Mouse (Mus musculus) CH12.LX (cell line): ENCODE data around the gene Tmem200b. TPM values are rescaled to one million over a fixed set of nuclear protein-coding genes. Genes with fewer than 3 reads are reported as not detected.

ENCODE experiments used
- DNase-seq: peaks from one replicate; pipeline ENCODE4 v3.0.0-alpha.2; 2013; ENCODE audit errors: extremely low read depth
- H3K27ac ChIP-seq: 2 replicates; pipeline ENCODE4 v1.5.1; 2012; ENCODE audit warnings: low read depth, mild to moderate bottlenecking, control low read depth, moderate library complexity; ENCODE audit not compliant: insufficient read depth
- H3K27me3 ChIP-seq: replicated peaks from 2 replicates; pipeline ENCODE3; 2012; ENCODE audit warnings: inconsistent platforms
- H3K36me3 ChIP-seq, 2 experiments: replicated peaks in 1 of 2; 2 replicates each; pipeline versions ENCODE3 to v1.6.1; 2012; ENCODE audit warnings: inconsistent platforms in 1 of 2, low read length in 1 of 2, mild to moderate bottlenecking in 1 of 2, mixed read lengths in 1 of 2, moderate library complexity in 1 of 2; ENCODE audit not compliant: control insufficient read depth in 1 of 2, insufficient read depth in 1 of 2
- H3K4me1 ChIP-seq, 2 experiments: 2 replicates each; pipeline ENCODE4 v1.6.1; 2012; ENCODE audit warnings: inconsistent platforms in 1 of 2, moderate library complexity in 1 of 2; ENCODE audit not compliant: insufficient read depth in 2 of 2, control insufficient read depth in 1 of 2
- H3K4me2 ChIP-seq: 2 replicates; pipeline ENCODE4 v1.6.1; 2012; ENCODE audit warnings: low read depth, mild to moderate bottlenecking, control low read depth; ENCODE audit not compliant: poor library complexity, insufficient read depth, severe bottlenecking
- H3K4me3 ChIP-seq, 3 experiments: fragments of 150-350 bp in 1 of 3; sonication (generic) in 1 of 3; replicated peaks in 1 of 3; 2 replicates each; pipeline versions ENCODE3 to v1.5.1; 2011 to 2012; ENCODE audit warnings: low read depth in 2 of 3, low read length in 2 of 3, mild to moderate bottlenecking in 2 of 3, moderate library complexity in 2 of 3, control low read depth in 1 of 3, improper control_type of control experiment in 1 of 3, inconsistent platforms in 1 of 3, mixed read lengths in 1 of 3; ENCODE audit not compliant: poor library complexity in 1 of 3
- H3K79me2 ChIP-seq: replicated peaks from 2 replicates; pipeline ENCODE4 v1.6.1; 2012; ENCODE audit warnings: mild to moderate bottlenecking, moderate library complexity; ENCODE audit not compliant: control insufficient read depth, poor library complexity, insufficient read depth, severe bottlenecking; ENCODE audit errors: extremely low read depth
- H3K9ac ChIP-seq: 2 replicates; pipeline ENCODE4 v1.6.1; 2012; ENCODE audit warnings: low read depth, mild to moderate bottlenecking, control low read depth, moderate library complexity; ENCODE audit not compliant: insufficient read depth
- H3K9me3 ChIP-seq: replicated peaks from 2 replicates; pipeline ENCODE3; 2012; ENCODE audit warnings: low read length, inconsistent platforms, mixed read lengths
- BHLHE40 ChIP-seq: IDR thresholded peaks from 2 replicates; pipeline ENCODE4 v1.6.1; 2011; ENCODE audit warnings: mild to moderate bottlenecking, low read depth, low read length, improper control_type of control experiment
- CTCF ChIP-seq, 2 experiments: IDR thresholded peaks in 1 of 2; conservative IDR thresholded peaks in 1 of 2; 2 replicates each; pipeline ENCODE4 v1.5.1; 2011 to 2012; ENCODE audit warnings: low read depth in 2 of 2, low read length in 2 of 2, improper control_type of control experiment in 1 of 2, inconsistent platforms in 1 of 2, mild to moderate bottlenecking in 1 of 2, moderate library complexity in 1 of 2
- ELF1 ChIP-seq: IDR thresholded peaks from 2 replicates; pipeline ENCODE4 v1.6.1; 2014; ENCODE audit warnings: low read depth, mild to moderate bottlenecking, inconsistent platforms, low read length, improper control_type of control experiment
- EP300 ChIP-seq: IDR thresholded peaks from 2 replicates; pipeline ENCODE4 v1.6.1; 2011; ENCODE audit warnings: low read length, improper control_type of control experiment
- ETS1 ChIP-seq: conservative IDR thresholded peaks from 2 replicates; pipeline ENCODE4 v1.6.1; 2012; ENCODE audit warnings: low read depth, mild to moderate bottlenecking, inconsistent platforms, low read length, improper control_type of control experiment, moderate library complexity
- IRF4 ChIP-seq: IDR thresholded peaks from 2 replicates; pipeline ENCODE4 v1.6.1; 2014; ENCODE audit warnings: low read depth, mild to moderate bottlenecking, inconsistent platforms, low read length, improper control_type of control experiment
- JUN ChIP-seq: IDR thresholded peaks from 2 replicates; pipeline ENCODE4 v1.6.1; 2011; ENCODE audit warnings: low read depth, mild to moderate bottlenecking, low read length, improper control_type of control experiment, moderate library complexity; ENCODE audit not compliant: insufficient read depth
- JUND ChIP-seq: conservative IDR thresholded peaks from 2 replicates; pipeline ENCODE4 v1.6.1; 2011; ENCODE audit warnings: low read depth, low read length, improper control_type of control experiment
- KAT2A ChIP-seq: IDR thresholded peaks from 2 replicates; pipeline ENCODE4 v1.6.1; 2012; ENCODE audit warnings: low read length, improper control_type of control experiment, inconsistent platforms; ENCODE audit not compliant: insufficient replicate concordance
- MEF2A ChIP-seq: IDR thresholded peaks from 2 replicates; pipeline ENCODE4 v1.6.1; 2014; ENCODE audit warnings: low read depth, mild to moderate bottlenecking, inconsistent platforms, low read length, improper control_type of control experiment, borderline replicate concordance
- MXI1 ChIP-seq: IDR thresholded peaks from 2 replicates; pipeline ENCODE4 v1.6.1; 2011; ENCODE audit warnings: mild to moderate bottlenecking, low read depth, low read length, improper control_type of control experiment
- MYC ChIP-seq: IDR thresholded peaks from 2 replicates; pipeline ENCODE4 v1.6.1; 2011; ENCODE audit warnings: low read depth, mild to moderate bottlenecking, improper control_type of control experiment, low read length
- NRF1 ChIP-seq: IDR thresholded peaks from 2 replicates; pipeline ENCODE4 v1.6.1; 2014; ENCODE audit warnings: low read depth, mild to moderate bottlenecking, inconsistent platforms, low read length, improper control_type of control experiment, moderate library complexity
- PAX5 ChIP-seq: IDR thresholded peaks from 2 replicates; pipeline ENCODE4 v1.6.1; 2012; ENCODE audit warnings: low read length, inconsistent platforms, mixed read lengths
- POLR2A ChIP-seq: IDR thresholded peaks from 2 replicates; pipeline ENCODE4 v1.6.1; 2011; ENCODE audit warnings: low read depth, mild to moderate bottlenecking, improper control_type of control experiment, low read length
- POLR2AphosphoS2 ChIP-seq: IDR thresholded peaks from 2 replicates; pipeline ENCODE4 v1.6.1; 2011; ENCODE audit warnings: low read depth, low read length, improper control_type of control experiment
- RAD21 ChIP-seq: IDR thresholded peaks from 2 replicates; pipeline ENCODE4 v1.6.1; 2011; ENCODE audit warnings: low read depth, mild to moderate bottlenecking, low read length, improper control_type of control experiment, moderate library complexity
- RCOR1 ChIP-seq: conservative IDR thresholded peaks from 2 replicates; pipeline ENCODE4 v1.6.1; 2012; ENCODE audit warnings: low read depth, mild to moderate bottlenecking, inconsistent platforms, low read length, improper control_type of control experiment
- SIN3A ChIP-seq: IDR thresholded peaks from 2 replicates; pipeline ENCODE4 v1.6.1; 2012; ENCODE audit warnings: low read length, improper control_type of control experiment, inconsistent platforms
- SMC3 ChIP-seq: IDR thresholded peaks from 2 replicates; pipeline ENCODE4 v1.6.1; 2011; ENCODE audit warnings: low read depth, low read length, improper control_type of control experiment
- TBP ChIP-seq: conservative IDR thresholded peaks from 2 replicates; pipeline ENCODE4 v1.6.1; 2011; ENCODE audit warnings: low read depth, low read length, improper control_type of control experiment
- TCF12 ChIP-seq: IDR thresholded peaks from 2 replicates; pipeline ENCODE4 v1.6.1; 2014; ENCODE audit warnings: low read depth, mild to moderate bottlenecking, inconsistent platforms, low read length, improper control_type of control experiment
- UBTF ChIP-seq: IDR thresholded peaks from 2 replicates; pipeline ENCODE4 v1.6.1; 2012; ENCODE audit warnings: low read depth, mild to moderate bottlenecking, inconsistent platforms, low read length, improper control_type of control experiment, moderate library complexity
- USF1 ChIP-seq: IDR thresholded peaks from 2 replicates; pipeline ENCODE4 v1.6.1; 2014; ENCODE audit warnings: low read depth, mild to moderate bottlenecking, inconsistent platforms, low read length, improper control_type of control experiment
- ZC3H11A ChIP-seq: IDR thresholded peaks from 2 replicates; pipeline ENCODE4 v1.6.1; 2012; ENCODE audit warnings: low read depth, mild to moderate bottlenecking, inconsistent platforms, low read length, improper control_type of control experiment
- ZKSCAN1 ChIP-seq: IDR thresholded peaks from 2 replicates; pipeline ENCODE4 v1.6.1; 2012; ENCODE audit warnings: low read depth, inconsistent platforms, low read length, improper control_type of control experiment, borderline replicate concordance
- ZMIZ1 ChIP-seq: IDR thresholded peaks from 2 replicates; pipeline ENCODE4 v1.6.1; 2012; ENCODE audit warnings: low read depth, mild to moderate bottlenecking, inconsistent platforms, low read length, improper control_type of control experiment
- dilution Hi-C: fragments of 300-500 bp; cut with MboI; formaldehyde crosslinking; loops from 2 replicates; pipeline ENCODE4 v1.14.3; 2020; ENCODE audit warnings: low sequenced_read_pairs; ENCODE audit not compliant: extremely low pct_unique_long_range_greater_than_20kb, extremely low pct_ligation_motif_present
- in situ Hi-C: fragments of 300-500 bp; cut with MboI; formaldehyde crosslinking; loops from 3 replicates; pipeline ENCODE4 v1.14.3; 2019; ENCODE audit warnings: low sequenced_read_pairs, low pct_ligation_motif_present, low pct_unique_long_range_greater_than_20kb, mixed read lengths
- polyA plus RNA-seq: library from polyadenylated mRNA; unstranded; fragments of >175 nt; gene quantifications from 2 replicates; pipeline ENCODE4 v1.2.1, GENCODE M21; 2012; ENCODE audit warnings: low read depth; ENCODE audit not compliant: insufficient read length
- total RNA-seq, 2 experiments: library from RNA; depleted of rRNA; stranded (reverse); fragments of 300-350 nt in 1 of 2; fragments of >200 nt in 1 of 2; gene quantifications; 2 replicates each; pipeline ENCODE4 v1.2.3; 2012 to 2014

Gene Tmem200b
- total and polyA plus RNA-seq, 3 experiments: not detected

GRCm38 (mm10) chr4:131968873-131969272 lies 47.3 kb downstream of the Tmem200b start:
- Histone ChIP-seq H3K9me3 (no peaks in the 10 kb centered on the region), H3K27me3 (no peaks in the 10 kb centered on the region), H3K4me3 (no peak overlapping the region), H3K4me2 (no peak overlapping the region), H3K9ac (no peak overlapping the region), H3K36me3 (peaks cover 7 to 34% of the 10 kb centered on the region in 2 experiments), H3K79me2 (no peaks in the 10 kb centered on the region; the same call in 1 of the 2 replicates), H3K27ac (no peak overlapping the region), H3K4me1 (no peaks in the 10 kb centered on the region)
- dilution Hi-C loops (no loop called here), in situ Hi-C loops (no loop called here)
- no peak for DNase-seq
- TF ChIP-seq MXI1 (no peak), EP300 (no peak), JUND (no peak), POLR2AphosphoS2 (no peak), POLR2A (no peak), ELF1 (no peak), JUN (no peak), PAX5 (no peak), SMC3 (peak; percentile 8; the same call in 1 of the 2 replicates), ZKSCAN1 (no peak), BHLHE40 (no peak), TCF12 (no peak), RCOR1 (no peak), SIN3A (no peak), CTCF (conservative IDR thresholded peaks at IDR 0.05 in 1 of 2, IDR thresholded peaks at IDR 0.05 in 1 of 2; ENCODE audit: low read depth in 2 of 2, low read length in 2 of 2) (peak in 1 of 2 experiments; percentile 29; a peak in 2 of 4 replicates), NRF1 (no peak), TBP (no peak), KAT2A (no peak), IRF4 (no peak), USF1 (no peak), RAD21 (peak; percentile 29), ZC3H11A (no peak), MYC (no peak), MEF2A (no peak), ETS1 (no peak), ZMIZ1 (no peak), UBTF (no peak)
